ENCODE assay signal across 8 mouse cellular contexts in genomic region chr2:168590168-168590551, GRCm38 (mm10). TPM values are rescaled to one million over a fixed set of nuclear protein-coding genes. Genes with fewer than 3 reads are reported as not detected.
A peak's percentile ranks its signal among the peaks of the same experiment; 100 is the strongest.
DNase-seq lines count a peak whose midpoint lies in the region; ATAC-seq and TF ChIP-seq lines count a peak whose summit lies in the region.

No protein-coding gene starts in this region.

- TF ChIP-seq POLR2A in liver, adult 2 months (IDR thresholded peaks at IDR 0.05; ENCODE audit: extremely low read depth, insufficient read depth, low read length), result no peak

- peak overlapping the region; percentile 34 for H3K4me3 ChIP-seq in neural tube, embryonic 11.5 days (ENCODE audit: low read depth, low read length)
- peak overlapping the region; percentile 40 for H3K4me3 ChIP-seq in forebrain, embryonic 11.5 days (ENCODE audit: low read depth, low read length)
- peak overlapping the region; percentile 28 for H3K4me3 ChIP-seq in hindbrain, embryonic 14.5 days (replicated peaks; ENCODE audit: low read length)
- peak overlapping the region; percentile 36 for H3K4me3 ChIP-seq in liver, adult 2 months (ENCODE audit: insufficient read depth, low read depth, low read length)
- H3K4me3 ChIP-seq in midbrain, embryonic 16.5 days (ENCODE audit: low read depth, low read length), result peak overlapping the region; percentile 31

- no peak for ATAC-seq in neural tube, embryonic 11.5 days (ENCODE audit: insufficient read depth, low FRiP score, low TSS enrichment)
- ATAC-seq in forebrain, embryonic 11.5 days (replicated peaks; ENCODE audit: low FRiP score), result peak; percentile 4; the same call in 1 of the 2 replicates
- ATAC-seq in hindbrain, embryonic 14.5 days (ENCODE audit: low FRiP score), result no peak; the same call in 1 of the 2 replicates
- no peak for ATAC-seq in midbrain, embryonic 16.5 days

- H3K4me1 ChIP-seq in neural tube, embryonic 11.5 days (ENCODE audit: control insufficient read depth, insufficient read depth, low read length), result peaks cover 7% of the 10 kb centered on the region; the same call in 1 of the 2 replicates
- peaks cover 12% of the 10 kb centered on the region; the same call in 1 of the 2 replicates for H3K4me1 ChIP-seq in forebrain, embryonic 11.5 days (replicated peaks; ENCODE audit: control insufficient read depth, insufficient read depth, low read length)
- H3K4me1 ChIP-seq in hindbrain, embryonic 14.5 days (replicated peaks; ENCODE audit: control insufficient read depth, insufficient read depth, low read length), result peaks cover 20% of the 10 kb centered on the region
- H3K4me1 ChIP-seq in liver, adult 2 months (ENCODE audit: control insufficient read depth, insufficient read depth, low read length), result no peaks in the 10 kb centered on the region
- H3K4me1 ChIP-seq in midbrain, embryonic 16.5 days (ENCODE audit: control insufficient read depth, insufficient read depth, low read length), result peaks cover 22% of the 10 kb centered on the region

- no peak overlapping the region for H3K27ac ChIP-seq in neural tube, embryonic 11.5 days (ENCODE audit: low read depth, low read length)
- H3K27ac ChIP-seq in forebrain, embryonic 11.5 days (ENCODE audit: low read depth, low read length), result no peak overlapping the region
- H3K27ac ChIP-seq in hindbrain, embryonic 14.5 days, result no peak overlapping the region
- H3K27ac ChIP-seq in liver, adult 2 months (replicated peaks; ENCODE audit: insufficient read depth, low read depth, low read length), result no peak overlapping the region
- no peak overlapping the region for H3K27ac ChIP-seq in midbrain, embryonic 16.5 days (ENCODE audit: low read length)

- peak overlapping the region; percentile 18; the same call in 1 of the 2 replicates for H3K9ac ChIP-seq in neural tube, embryonic 11.5 days (ENCODE audit: low read length)
- peak overlapping the region; percentile 45; the same call in 1 of the 2 replicates for H3K9ac ChIP-seq in forebrain, embryonic 11.5 days (ENCODE audit: low read length)
- H3K9ac ChIP-seq in hindbrain, embryonic 14.5 days, result peak overlapping the region; percentile 18; the same call in 1 of the 2 replicates
- H3K9ac ChIP-seq in liver, adult 2 months (ENCODE audit: low read depth, low read length), result peak overlapping the region; percentile 21; the same call in 1 of the 2 replicates
- peak overlapping the region; percentile 53; the same call in 1 of the 2 replicates for H3K9ac ChIP-seq in midbrain, embryonic 16.5 days (ENCODE audit: low read depth, low read length)

- no peaks in the 10 kb centered on the region for H3K36me3 ChIP-seq in neural tube, embryonic 11.5 days (ENCODE audit: control insufficient read depth, insufficient read depth, low read length)
- no peaks in the 10 kb centered on the region for H3K36me3 ChIP-seq in forebrain, embryonic 11.5 days (ENCODE audit: control insufficient read depth, insufficient read depth, low read length)
- no peaks in the 10 kb centered on the region for H3K36me3 ChIP-seq in hindbrain, embryonic 14.5 days (replicated peaks; ENCODE audit: control insufficient read depth, insufficient read depth)
- H3K36me3 ChIP-seq in liver, adult 2 months (ENCODE audit: control insufficient read depth, insufficient read depth, low read length), result no peaks in the 10 kb centered on the region
- no peaks in the 10 kb centered on the region for H3K36me3 ChIP-seq in midbrain, embryonic 16.5 days (ENCODE audit: control insufficient read depth, insufficient read depth, low read length)

- no peak for DNase-seq in neural tube, embryonic 11.5 days (ENCODE audit: low spot score)
- DNase-seq in neural tube, embryonic 10.5 days (ENCODE audit: extremely low spot score, low spot score), result no peak
- DNase-seq in forebrain, embryonic 11.5 days (ENCODE audit: low spot score), result peak; percentile 66
- no peak for DNase-seq in hindbrain, embryonic 14.5 days (ENCODE audit: low spot score)
- no peak for DNase-seq in liver, adult 2 months (ENCODE audit: extremely low read depth, low read depth, low spot score)
- peak; percentile 88 for DNase-seq in thymus, postnatal 14 days
- DNase-seq in right cerebral cortex, adult 18-20 months, result no peak

- H3K9me3 ChIP-seq in neural tube, embryonic 11.5 days (ENCODE audit: control insufficient read depth, low read length), result no peaks in the 10 kb centered on the region
- no peaks in the 10 kb centered on the region for H3K9me3 ChIP-seq in forebrain, embryonic 11.5 days (ENCODE audit: control insufficient read depth, low read length)
- H3K9me3 ChIP-seq in hindbrain, embryonic 14.5 days (ENCODE audit: control insufficient read depth, low read length), result no peaks in the 10 kb centered on the region
- no peaks in the 10 kb centered on the region for H3K9me3 ChIP-seq in midbrain, embryonic 16.5 days (replicated peaks; ENCODE audit: control insufficient read depth, low read length, poor library complexity, severe bottlenecking)

- H3K79me2 ChIP-seq in liver, adult 2 months (ENCODE audit: control insufficient read depth, insufficient read depth, low read length), result no peaks in the 10 kb centered on the region

- peak overlapping the region; percentile 58 for H3K4me2 ChIP-seq in neural tube, embryonic 11.5 days (ENCODE audit: low read depth)
- H3K4me2 ChIP-seq in forebrain, embryonic 11.5 days (ENCODE audit: low read depth, low read length, severe bottlenecking), result peak overlapping the region; percentile 83
- peak overlapping the region; percentile 53 for H3K4me2 ChIP-seq in hindbrain, embryonic 14.5 days (replicated peaks)
- peak overlapping the region; percentile 60 for H3K4me2 ChIP-seq in midbrain, embryonic 16.5 days (ENCODE audit: low read length)

- no peak for TF ChIP-seq CTCF in liver, adult 2 months (IDR thresholded peaks at IDR 0.05; ENCODE audit: low read depth, low read length)

- H3K27me3 ChIP-seq in neural tube, embryonic 11.5 days (ENCODE audit: control insufficient read depth, insufficient read depth, low read length), result peaks cover 25% of the 10 kb centered on the region
- H3K27me3 ChIP-seq in forebrain, embryonic 11.5 days (ENCODE audit: control insufficient read depth, insufficient read depth, low read length), result peaks cover 19% of the 10 kb centered on the region
- H3K27me3 ChIP-seq in hindbrain, embryonic 14.5 days (ENCODE audit: control insufficient read depth, insufficient read depth, low read length), result peaks cover 31% of the 10 kb centered on the region
- peaks cover 4% of the 10 kb centered on the region; the same call in 1 of the 2 replicates for H3K27me3 ChIP-seq in liver, adult 2 months (ENCODE audit: control insufficient read depth, insufficient read depth, low read length)
- H3K27me3 ChIP-seq in midbrain, embryonic 16.5 days (ENCODE audit: control insufficient read depth, insufficient read depth, low read depth, low read length), result peaks cover 26% of the 10 kb centered on the region

- WGBS in neural tube, embryonic 11.5 days, result under 1% methylated on average over 22 of the region's 38 CpGs
- under 1% methylated on average over 32 of the region's 38 CpGs for WGBS in forebrain, embryonic 11.5 days
- 1% methylated on average over 38 of the region's 38 CpGs for WGBS in hindbrain, embryonic 14.5 days
- WGBS in liver, adult 2 months, result 2% methylated on average over 37 of the region's 38 CpGs
- under 1% methylated on average over 36 of the region's 38 CpGs for WGBS in midbrain, embryonic 16.5 days

RNA-seq across cellular contexts. Expression of gene Nfatc2, which starts 11.3 kb away (rescaled TPM):
- polyA plus RNA-seq in neural tube, embryonic 11.5 days (2014; fragmentation: Nextera tagmentation; extraction: Ambion mirVana), result 0.93 and 1.0 TPM in 2 replicates
- polyA plus RNA-seq in forebrain, embryonic 11.5 days (2014; fragmentation: Nextera tagmentation; extraction: Ambion mirVana), result 0.55 and 0.89 TPM in 2 replicates
- polyA plus RNA-seq in hindbrain, embryonic 14.5 days (2014; fragmentation: Nextera tagmentation; extraction: Ambion mirVana), result 3.4 and 3.7 TPM in 2 replicates
- total RNA-seq in liver, adult 2 months (2014; rRNA removed), result 0.09 and 0.13 TPM in 2 replicates
- polyA plus RNA-seq in liver, adult 2 months (2012; rRNA removed), result 0.10 and 0.20 TPM in 2 replicates
- 3.8 and 4.5 TPM in 2 replicates for polyA plus RNA-seq in midbrain, embryonic 16.5 days (2015; fragmentation: Nextera tagmentation; extraction: Ambion mirVana)

Comparison
In these comparisons a context has a peak if more than half of its experiments do, and no peak if none do; other contexts are left out.
1. DNase-seq: peak in forebrain, embryonic 11.5 days (single experiment) and thymus, postnatal 14 days (single experiment); none in neural tube, embryonic 11.5 days (single experiment), neural tube, embryonic 10.5 days (single experiment), hindbrain, embryonic 14.5 days (single experiment), liver, adult 2 months (single experiment) and right cerebral cortex, adult 18-20 months (single experiment).
2. Peak in every context shown above with its lines, with median percentiles within 50 percentile points of each other: H3K4me2 ChIP-seq, H3K4me3 ChIP-seq and H3K9ac ChIP-seq.